Mouse (Mus musculus) forebrain, embryonic 13.5 days (tissue): ENCODE results near the gene Lrp2. TPM values are rescaled to one million over a fixed set of nuclear protein-coding genes. Genes with fewer than 3 reads are reported as not detected.
A peak's percentile ranks its signal among the peaks of the same experiment; 100 is the strongest.

Experiments
- ATAC-seq: fragments of 200-750 bp; cut with Nextera tagmentation; 2 replicates; pipeline ENCODE4 v1.8.0; 2017
- H3K27ac ChIP-seq: fragments of 300-500 bp; sonication (generic); 2 replicates; pipeline ENCODE4 v1.5.1; 2015; ENCODE audit warnings: inconsistent platforms, mild to moderate bottlenecking, moderate library complexity
- H3K27me3 ChIP-seq: fragments of 300-500 bp; sonication (generic); 2 replicates; pipeline ENCODE4 v1.6.1; 2015; ENCODE audit warnings: mild to moderate bottlenecking, inconsistent platforms
- H3K36me3 ChIP-seq: fragments of 300-500 bp; sonication (generic); 2 replicates; pipeline ENCODE4 v1.6.1; 2015; ENCODE audit warnings: mild to moderate bottlenecking, inconsistent platforms; ENCODE audit not compliant: poor library complexity, severe bottlenecking
- H3K4me1 ChIP-seq: fragments of 300-500 bp; sonication (generic); 2 replicates; pipeline ENCODE4 v1.6.1; 2015; ENCODE audit warnings: inconsistent platforms
- H3K4me2 ChIP-seq: fragments of 300-500 bp; sonication (generic); 2 replicates; pipeline ENCODE4 v1.6.1; 2015; ENCODE audit warnings: inconsistent platforms, mild to moderate bottlenecking, moderate library complexity
- H3K4me3 ChIP-seq: fragments of 300-500 bp; sonication (generic); 2 replicates; pipeline ENCODE4 v1.5.1; 2015; ENCODE audit warnings: mild to moderate bottlenecking, inconsistent platforms
- H3K9ac ChIP-seq: fragments of 300-500 bp; sonication (generic); 2 replicates; pipeline ENCODE4 v1.6.1; 2015; ENCODE audit warnings: mild to moderate bottlenecking, inconsistent platforms
- H3K9me3 ChIP-seq: fragments of 300-500 bp; sonication (generic); replicated peaks from 2 replicates; pipeline ENCODE4 v1.6.1; 2016; ENCODE audit warnings: inconsistent platforms
- WGBS: fragments of 180-500 bp; shearing (Covaris S2); methylation state at CpG from one replicate; pipeline ENCODE4 v1.1.7; 2015; 5-methylcytosine and 5-hydroxymethylcytosine counted together
- polyA plus RNA-seq: library from polyadenylated mRNA; unstranded; fragments of >200 nt; fragmentation: Nextera tagmentation; extraction: Ambion mirVana; gene quantifications from 2 replicates; pipeline ENCODE4 v1.2.1, GENCODE M21; 2015

Gene Lrp2
- polyA plus RNA-seq, 1 experiment from 2014 or later: 0.75 TPM

DNA sequence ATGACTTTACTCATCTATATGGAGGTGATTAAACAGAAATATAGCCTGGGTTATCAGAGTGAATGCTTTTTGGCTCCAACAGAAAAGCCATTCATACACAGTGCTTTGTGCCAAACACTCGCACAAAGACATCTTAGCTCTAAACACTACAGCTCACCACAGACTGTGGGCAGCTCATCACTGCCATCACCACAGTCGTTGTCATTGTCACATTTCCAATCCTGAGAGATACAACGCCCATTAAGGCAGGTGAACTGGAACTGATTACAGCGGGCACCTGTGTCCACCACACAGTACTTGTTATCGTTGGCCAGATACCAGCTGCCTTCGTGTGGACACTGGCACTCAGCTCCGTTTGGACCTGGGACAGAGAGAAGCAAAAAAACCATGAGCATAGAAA is 106.0 kb downstream of the Lrp2 start:
- Histone ChIP-seq H3K4me2 (no peak overlapping the region), H3K27ac (no peak overlapping the region), H3K27me3 (no peaks in the 10 kb centered on the region), H3K4me1 (no peaks in the 10 kb centered on the region), H3K36me3 (no peaks in the 10 kb centered on the region), H3K9me3 (no peaks in the 10 kb centered on the region), H3K4me3 (no peak overlapping the region), H3K9ac (no peak overlapping the region)
- ATAC-seq: no peak
- WGBS: 90% methylated on average over 7 of the region's 7 CpGs

GRCm38 (mm10) chr2:69476901-69477300 is 109.0 kb downstream of the Lrp2 start:
- Histone ChIP-seq H3K9me3 (no peaks in the 10 kb centered on the region), H3K4me2 (no peak overlapping the region), H3K27me3 (no peaks in the 10 kb centered on the region), H3K9ac (no peak overlapping the region), H3K36me3 (no peaks in the 10 kb centered on the region), H3K4me3 (no peak overlapping the region), H3K27ac (no peak overlapping the region), H3K4me1 (no peaks in the 10 kb centered on the region)
- ATAC-seq: peak; percentile 50; the same call in 1 of the 2 replicates
- 89% methylated on average over 7 of the region's 7 CpGs for WGBS

DNA sequence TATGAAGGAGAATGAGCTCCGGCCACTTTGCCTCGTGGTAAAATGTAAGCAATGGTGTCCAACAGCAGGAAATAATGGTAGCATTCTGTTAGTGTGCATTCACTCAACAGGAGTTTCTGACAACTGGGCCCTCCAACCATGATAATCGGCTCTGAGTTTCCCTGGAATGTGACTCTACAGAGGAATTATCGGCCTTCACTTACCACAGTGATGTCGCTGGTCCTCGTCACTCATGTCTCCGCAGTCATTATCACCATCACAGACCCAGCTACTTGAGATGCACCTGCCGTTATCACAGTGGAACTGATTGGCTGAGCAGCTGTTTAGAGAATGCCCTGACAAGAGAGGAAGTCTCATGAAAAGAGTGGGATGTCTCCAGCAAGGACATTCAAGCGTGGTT is 110.7 kb downstream of the Lrp2 start:
- Histone ChIP-seq H3K36me3 (no peaks in the 10 kb centered on the region), H3K4me1 (no peaks in the 10 kb centered on the region), H3K4me2 (no peak overlapping the region), H3K4me3 (no peak overlapping the region), H3K9me3 (no peaks in the 10 kb centered on the region), H3K27me3 (no peaks in the 10 kb centered on the region), H3K9ac (no peak overlapping the region), H3K27ac (no peak overlapping the region)
- no peak for ATAC-seq
- 87% methylated on average over 9 of the region's 9 CpGs for WGBS

GRCm38 (mm10) chr2:69471837-69472236 is 114.0 kb downstream of the Lrp2 start:
- H3K27ac ChIP-seq: no peak overlapping the region
- H3K4me2 ChIP-seq: no peak overlapping the region
- no peaks in the 10 kb centered on the region for H3K4me1 ChIP-seq
- H3K36me3 ChIP-seq: no peaks in the 10 kb centered on the region
- H3K9me3 ChIP-seq: no peaks in the 10 kb centered on the region
- no peaks in the 10 kb centered on the region for H3K27me3 ChIP-seq
- H3K4me3 ChIP-seq: no peak overlapping the region
- 93% methylated on average over 4 of the region's 4 CpGs for WGBS
- H3K9ac ChIP-seq: no peak overlapping the region
- ATAC-seq: no peak

DNA sequence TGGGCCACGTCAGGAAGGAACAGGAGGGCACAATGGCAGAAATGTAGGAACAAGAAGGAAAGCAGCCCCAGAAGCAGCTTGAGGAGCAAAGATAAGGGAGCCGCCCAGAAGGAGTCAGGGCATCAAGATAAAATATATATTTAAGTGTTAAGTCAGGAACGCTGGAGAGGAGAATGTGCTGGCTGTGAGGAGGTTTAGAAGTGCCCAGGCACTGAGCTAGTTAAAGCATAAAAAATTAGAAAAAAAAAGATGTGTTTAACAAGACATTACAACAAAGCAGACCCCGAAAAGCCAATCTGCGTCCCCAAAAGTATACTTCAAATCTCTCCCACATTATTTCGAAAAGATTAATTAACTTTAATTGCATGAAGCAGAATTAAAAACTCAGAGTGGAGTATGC is 122.3 kb downstream of the Lrp2 start:
- Histone ChIP-seq H3K4me3 (no peak overlapping the region), H3K36me3 (peaks cover 3% of the 10 kb centered on the region; the same call in 1 of the 2 replicates), H3K9me3 (no peaks in the 10 kb centered on the region), H3K27me3 (no peaks in the 10 kb centered on the region), H3K4me2 (no peak overlapping the region), H3K4me1 (no peaks in the 10 kb centered on the region), H3K9ac (no peak overlapping the region), H3K27ac (no peak overlapping the region)
- WGBS: 88% methylated on average over 6 of the region's 6 CpGs
- ATAC-seq: no peak

DNA sequence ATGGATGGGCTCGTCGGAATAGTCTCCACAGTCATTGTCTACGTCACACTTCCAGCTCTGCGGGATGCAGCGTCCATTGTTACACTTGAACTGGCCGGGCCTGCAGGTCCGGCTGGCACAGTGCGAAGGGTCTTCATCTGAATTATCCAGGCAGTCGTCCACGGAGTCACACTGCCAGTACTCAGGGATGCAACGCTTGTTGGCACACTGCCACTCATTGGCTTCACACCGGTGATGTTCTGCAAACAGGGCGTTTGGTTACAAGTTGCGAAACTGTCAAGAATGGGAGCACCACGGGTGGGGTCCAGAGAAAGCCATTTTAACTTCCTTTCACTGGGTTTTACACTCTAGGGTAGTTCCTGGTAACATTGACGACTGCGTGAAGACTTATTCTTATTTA is 126.4 kb downstream of the Lrp2 start:
- peaks cover 3% of the 10 kb centered on the region; the same call in 1 of the 2 replicates for H3K36me3 ChIP-seq
- H3K27ac ChIP-seq: no peak overlapping the region
- H3K4me2 ChIP-seq: no peak overlapping the region
- no peaks in the 10 kb centered on the region for H3K9me3 ChIP-seq
- H3K27me3 ChIP-seq: no peaks in the 10 kb centered on the region
- 87% methylated on average over 17 of the region's 17 CpGs for WGBS
- H3K4me3 ChIP-seq: no peak overlapping the region
- no peaks in the 10 kb centered on the region for H3K4me1 ChIP-seq
- ATAC-seq: no peak
- H3K9ac ChIP-seq: no peak overlapping the region

DNA sequence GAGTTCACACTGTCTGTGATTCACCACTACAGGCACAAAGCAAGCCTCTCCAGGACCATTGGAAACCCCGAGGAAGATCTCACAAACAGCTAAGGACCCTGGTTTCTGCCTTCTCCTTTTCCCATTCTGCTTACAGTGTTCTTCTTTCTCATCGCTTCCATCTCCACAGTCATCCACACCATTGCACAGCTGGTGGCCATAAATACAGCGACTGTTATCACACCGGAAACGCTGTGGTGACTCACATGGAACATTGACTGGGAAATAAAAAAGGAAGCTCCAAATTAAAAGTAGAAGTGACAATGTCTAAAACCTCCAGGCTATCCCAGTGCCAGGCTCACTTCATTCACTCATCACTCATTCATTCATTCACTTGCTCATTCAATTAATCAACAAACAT is 134.7 kb downstream of the Lrp2 start:
- H3K4me2 ChIP-seq: no peak overlapping the region
- H3K4me3 ChIP-seq: no peak overlapping the region
- no peak overlapping the region for H3K27ac ChIP-seq
- no peaks in the 10 kb centered on the region; the same call in 1 of the 2 replicates for H3K36me3 ChIP-seq
- H3K27me3 ChIP-seq: no peaks in the 10 kb centered on the region
- no peak for ATAC-seq
- H3K9me3 ChIP-seq: no peaks in the 10 kb centered on the region
- WGBS: 92% methylated on average over 5 of the region's 5 CpGs
- no peak overlapping the region for H3K9ac ChIP-seq
- H3K4me1 ChIP-seq: no peaks in the 10 kb centered on the region

DNA sequence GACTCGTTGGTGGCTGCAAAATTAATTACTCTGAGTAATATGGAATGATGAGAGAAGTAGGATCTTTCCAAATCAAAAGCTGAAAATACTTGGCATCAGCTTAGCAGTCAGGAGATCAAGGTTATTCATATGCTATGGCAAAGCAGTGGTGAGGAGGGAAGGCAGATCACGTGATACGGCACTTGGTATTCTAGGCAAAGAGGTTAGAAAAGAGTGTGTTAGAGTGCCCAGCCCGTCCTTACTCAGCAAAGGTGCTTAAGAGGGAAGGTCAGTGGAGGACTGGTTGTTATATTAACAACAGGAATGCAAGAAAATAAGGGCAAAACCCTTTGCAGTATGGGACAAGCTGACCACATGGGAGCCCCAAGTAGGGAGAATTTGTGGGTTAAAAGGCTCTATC is 137.3 kb downstream of the Lrp2 start:
- WGBS: 81% methylated on average over 4 of the region's 4 CpGs
- no peaks in the 10 kb centered on the region; the same call in 1 of the 2 replicates for H3K36me3 ChIP-seq
- H3K9me3 ChIP-seq: no peaks in the 10 kb centered on the region
- no peak overlapping the region for H3K4me2 ChIP-seq
- no peaks in the 10 kb centered on the region for H3K4me1 ChIP-seq
- no peak overlapping the region for H3K27ac ChIP-seq
- no peak overlapping the region for H3K9ac ChIP-seq
- no peaks in the 10 kb centered on the region for H3K27me3 ChIP-seq
- H3K4me3 ChIP-seq: no peak overlapping the region
- no peak for ATAC-seq

GRCm38 (mm10) chr2:69445896-69446472 is 139.9 kb downstream of the Lrp2 start:
- no peaks in the 10 kb centered on the region for H3K27me3 ChIP-seq
- no peak overlapping the region for H3K4me2 ChIP-seq
- H3K36me3 ChIP-seq: no peaks in the 10 kb centered on the region; the same call in 1 of the 2 replicates
- WGBS: 76% methylated on average over 4 of the region's 4 CpGs
- H3K4me1 ChIP-seq: no peaks in the 10 kb centered on the region
- H3K27ac ChIP-seq: no peak overlapping the region
- no peak overlapping the region for H3K4me3 ChIP-seq
- peak; percentile 85; the same call in 1 of the 2 replicates for ATAC-seq
- no peaks in the 10 kb centered on the region for H3K9me3 ChIP-seq
- no peak overlapping the region for H3K9ac ChIP-seq

GRCm38 (mm10) chr2:69441656-69442055 is 144.2 kb downstream of the Lrp2 start:
- Histone ChIP-seq H3K4me1 (no peaks in the 10 kb centered on the region), H3K9ac (no peak overlapping the region), H3K27ac (no peak overlapping the region), H3K9me3 (no peaks in the 10 kb centered on the region), H3K4me3 (no peak overlapping the region), H3K27me3 (no peaks in the 10 kb centered on the region), H3K4me2 (no peak overlapping the region), H3K36me3 (no peaks in the 10 kb centered on the region)
- WGBS: 76% methylated on average over 3 of the region's 3 CpGs
- ATAC-seq: no peak

GRCm38 (mm10) chr2:69428116-69428515 is 157.7 kb downstream of the Lrp2 start:
- no peaks in the 10 kb centered on the region for H3K36me3 ChIP-seq
- 34% methylated on average over 3 of the region's 3 CpGs for WGBS
- ATAC-seq: peak; percentile 82
- H3K4me2 ChIP-seq: no peak overlapping the region
- H3K27me3 ChIP-seq: no peaks in the 10 kb centered on the region
- H3K9ac ChIP-seq: no peak overlapping the region
- no peaks in the 10 kb centered on the region for H3K9me3 ChIP-seq
- no peak overlapping the region for H3K4me3 ChIP-seq
- no peaks in the 10 kb centered on the region for H3K4me1 ChIP-seq
- H3K27ac ChIP-seq: no peak overlapping the region

DNA sequence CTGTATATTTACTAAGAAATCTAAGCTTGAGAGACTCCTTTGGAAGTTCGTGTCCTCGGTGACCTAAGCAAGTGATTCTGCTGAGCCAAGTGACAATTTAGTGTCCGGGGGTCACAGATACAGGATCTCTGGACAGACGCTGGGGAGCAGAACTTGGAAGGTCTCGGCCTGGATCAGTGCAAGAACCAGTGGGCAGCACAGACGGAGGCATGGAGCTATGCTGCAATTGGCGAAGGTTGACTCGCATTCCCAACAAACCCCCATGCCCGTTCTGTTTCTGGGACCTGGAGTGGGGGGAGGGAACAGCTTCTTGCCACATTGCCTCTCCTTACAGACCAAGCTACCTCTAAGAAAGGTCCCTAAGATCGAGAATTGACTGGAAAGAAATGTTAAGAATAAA is 158.7 kb downstream of the Lrp2 start:
- H3K9ac ChIP-seq: no peak overlapping the region

GRCm38 (mm10) chr2:69426081-69426480 is 159.8 kb downstream of the Lrp2 start:
- no peak overlapping the region for H3K27ac ChIP-seq
- no peak overlapping the region for H3K9ac ChIP-seq
- H3K4me1 ChIP-seq: no peaks in the 10 kb centered on the region
- 92% methylated on average over 1 of the region's 1 CpGs for WGBS
- H3K4me3 ChIP-seq: no peak overlapping the region
- no peaks in the 10 kb centered on the region for H3K9me3 ChIP-seq
- H3K4me2 ChIP-seq: no peak overlapping the region
- ATAC-seq: no peak
- no peaks in the 10 kb centered on the region for H3K36me3 ChIP-seq
- H3K27me3 ChIP-seq: peaks cover 12% of the 10 kb centered on the region; the same call in 1 of the 2 replicates

More for the DNA sequence above, 158.7 kb downstream of the Lrp2 start:
- ATAC-seq: no peak
- H3K4me1 ChIP-seq: no peaks in the 10 kb centered on the region
- peaks cover 3% of the 10 kb centered on the region; the same call in 1 of the 2 replicates for H3K27me3 ChIP-seq
- H3K4me3 ChIP-seq: no peak overlapping the region
- H3K4me2 ChIP-seq: no peak overlapping the region
- no peak overlapping the region for H3K27ac ChIP-seq
- 94% methylated on average over 10 of the region's 10 CpGs for WGBS
- no peaks in the 10 kb centered on the region for H3K9me3 ChIP-seq
- H3K36me3 ChIP-seq: no peaks in the 10 kb centered on the region
